Mouse (Mus musculus): ENCODE measurements at regions not wholly inside any gene's neighbourhood (a gene's known extent, or its start where the extent isn't known, plus 50 kb on each side); places are given as distances from the start of the nearest gene placed in this dataset.

DNA sequence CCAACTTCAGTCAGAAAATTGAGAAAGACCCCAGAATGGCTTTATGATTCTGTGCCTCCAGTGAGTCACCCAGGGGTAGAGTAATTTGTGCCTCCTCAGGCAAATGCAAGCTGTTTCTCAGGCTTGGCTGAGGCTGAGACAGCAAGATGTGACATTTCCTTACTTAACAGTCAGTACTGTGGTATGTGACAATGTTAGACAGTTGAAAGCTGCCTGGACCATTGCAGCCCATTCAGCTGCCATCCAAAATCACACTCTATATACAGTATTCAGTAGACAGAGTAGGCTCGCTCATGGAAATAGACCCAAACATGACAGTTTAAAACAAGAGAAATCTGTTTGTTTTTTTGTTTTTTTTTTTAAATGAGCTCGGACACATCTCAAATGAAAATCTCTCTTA is 477.1 kb upstream of the Nbea start:
- TF ChIP-seq POLR2A (IDR thresholded peaks at IDR 0.05; ENCODE audit: extremely low read depth, insufficient read depth, low read length) (no peak), CTCF (IDR thresholded peaks at IDR 0.05; ENCODE audit: low read depth, low read length) (no peak)

All from liver, adult 2 months (tissue).